Mouse (Mus musculus): Measurements from ENCODE around the gene Epm2aip1. TPM values are rescaled to one million over a fixed set of nuclear protein-coding genes. Genes with fewer than 3 reads are reported as not detected.

Epm2aip1 gene
- 22.0 TPM for polyA plus RNA-seq (2014; fragmentation: Illumina TruSeq; extraction: RNeasy Lipid Tissue Mini Kit (QIAGEN cat#74804); ENCODE audit: low read depth, low replicate concordance)

DNA sequence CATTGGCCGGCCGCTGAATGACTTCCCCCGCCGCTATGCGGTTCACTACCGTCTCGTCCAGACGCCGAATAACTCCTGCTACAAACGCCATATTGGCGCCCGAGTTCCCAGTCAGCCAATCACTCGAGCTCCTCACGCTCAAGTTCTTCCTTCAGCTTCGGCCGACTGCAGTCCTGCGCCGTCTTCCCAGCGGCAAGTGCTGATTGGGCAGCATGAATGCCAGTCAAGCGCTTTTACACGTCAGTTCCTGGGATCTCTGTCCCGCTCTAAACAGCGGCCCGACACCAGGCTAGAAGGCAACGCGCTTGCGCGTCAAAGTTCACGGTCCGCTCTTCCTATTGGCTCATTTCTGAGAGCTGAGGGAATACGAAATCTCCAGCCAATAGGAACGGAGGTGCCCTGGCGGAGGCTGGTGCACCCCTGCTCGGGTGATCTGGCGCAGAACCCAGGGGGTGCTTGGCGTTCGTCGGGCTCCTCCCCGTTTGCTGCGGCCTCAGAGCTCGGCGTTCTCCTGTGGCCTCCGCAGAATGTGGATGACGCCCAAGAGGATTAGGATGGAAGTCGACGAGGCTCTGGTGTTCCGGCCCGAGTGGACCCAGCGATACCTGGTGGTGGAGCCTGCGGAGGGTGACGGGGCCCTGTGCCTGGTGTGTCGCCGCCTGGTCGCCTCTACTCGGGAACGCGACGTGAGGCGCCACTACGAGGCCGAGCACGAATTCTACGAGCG is at the start of gene Epm2aip1, which contains the start of gene Mlh1:
Gene Epm2aip1 (plus strand): TSS at position 496 of the 727 bp plus-strand sequence.
Gene Mlh1 (minus strand): TSS at position 358 of the 727 bp plus-strand sequence.

DNA sequence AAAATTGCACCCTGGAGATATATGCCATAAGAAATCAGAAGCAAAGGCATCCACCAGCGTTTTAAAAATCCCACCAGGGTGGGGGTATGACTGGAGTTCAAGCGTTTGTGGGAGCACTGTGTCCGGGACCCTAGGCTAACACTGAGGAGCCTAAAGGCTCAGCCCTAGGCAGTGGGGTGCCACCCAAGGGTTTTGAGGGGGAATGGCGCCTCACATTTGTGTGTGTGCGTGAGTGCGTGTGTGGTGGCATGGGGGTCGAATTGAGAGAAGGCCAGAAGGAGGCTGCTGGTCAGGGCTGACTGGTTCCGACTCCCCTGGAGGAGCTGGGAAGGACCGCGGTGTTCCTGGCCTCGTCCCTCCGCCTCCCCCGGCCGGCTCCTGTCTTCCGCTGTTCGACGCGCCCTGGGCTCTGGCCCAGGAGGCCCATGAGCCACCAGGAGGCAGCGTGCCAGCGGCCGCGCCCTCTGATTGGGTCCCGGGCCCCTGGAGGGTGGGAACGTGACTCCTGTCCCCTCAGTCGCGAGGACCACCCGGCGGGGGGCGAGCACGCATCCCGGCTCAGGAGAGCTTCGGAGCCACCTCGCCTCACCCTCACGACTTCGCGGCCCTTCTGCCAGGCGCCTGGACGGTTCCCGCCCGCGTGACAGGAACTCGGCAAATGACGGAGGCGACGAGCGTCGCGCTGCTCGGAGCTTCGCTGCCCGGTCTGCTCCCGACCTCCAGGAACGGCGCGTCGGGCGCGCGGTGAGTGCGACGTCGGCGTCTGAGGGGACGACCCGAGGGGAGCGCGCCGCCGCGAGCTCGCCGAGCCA is 39.5 kb downstream of the Epm2aip1 start, which contains the start of gene Trank1:
Gene Trank1 (plus strand): TSS at position 709 of the 812 bp plus-strand sequence.

Other genes starting within 250 kb of the Epm2aip1 start
- gene Ccrl2, start 214.4 kb upstream of the Epm2aip1 start, polyA plus RNA-seq (2014; fragmentation: Illumina TruSeq; extraction: RNeasy Lipid Tissue Mini Kit (QIAGEN cat#74804); ENCODE audit: low read depth, low replicate concordance), result 2.5 TPM
- 36.5 TPM for gene Lrrfip2, start 154.3 kb upstream of the Epm2aip1 start, polyA plus RNA-seq (2014; fragmentation: Illumina TruSeq; extraction: RNeasy Lipid Tissue Mini Kit (QIAGEN cat#74804); ENCODE audit: low read depth, low replicate concordance)
- 24.6 TPM for gene Mlh1, start 138 bp upstream of the Epm2aip1 start, polyA plus RNA-seq (2014; fragmentation: Illumina TruSeq; extraction: RNeasy Lipid Tissue Mini Kit (QIAGEN cat#74804); ENCODE audit: low read depth, low replicate concordance)
- 53.7 TPM for gene Trank1, start 39.8 kb downstream of the Epm2aip1 start, polyA plus RNA-seq (2014; fragmentation: Illumina TruSeq; extraction: RNeasy Lipid Tissue Mini Kit (QIAGEN cat#74804); ENCODE audit: low read depth, low replicate concordance)
- gene Dclk3, start 167.2 kb downstream of the Epm2aip1 start, polyA plus RNA-seq (2014; fragmentation: Illumina TruSeq; extraction: RNeasy Lipid Tissue Mini Kit (QIAGEN cat#74804); ENCODE audit: low read depth, low replicate concordance), result 11.1 TPM

All from adipose tissue, adult 10 weeks (tissue).